Mouse (Mus musculus) midbrain, embryonic 13.5 days (tissue): Measurements from ENCODE around the gene Lep. TPM values are rescaled to one million over a fixed set of nuclear protein-coding genes. Genes with fewer than 3 reads are reported as not detected.
A peak's percentile ranks its signal among the peaks of the same experiment; 100 is the strongest.

ENCODE experiments used
- microRNA-seq: library from miRNA; unstranded; fragments of <30 nt; microRNA quantifications from one replicate; pipeline ENCODE4, GENCODE M21; 2016
- polyA plus RNA-seq: library from polyadenylated mRNA; unstranded; fragments of >200 nt; fragmentation: Nextera tagmentation; extraction: Ambion mirVana; gene quantifications from 2 replicates; pipeline ENCODE4 v1.2.1, GENCODE M21; 2015

Lep gene
- polyA plus RNA-seq, 1 experiment from 2014 or later: not detected

Small RNAs within 50 kb of the gene (microRNA-seq; reads per million reads assigned to microRNA genes)
- gene Mir129-1: 41.2 reads per million, percentile 44 among the genes with 10 or more reads in this experiment

Other genes with a start within 250 kb of the Lep start
- gene Lrrc4, start 228.5 kb upstream of the Lep start, polyA plus RNA-seq: 5.1 and 5.3 TPM in 2 replicates
- gene Rbm28, start 104.8 kb downstream of the Lep start, polyA plus RNA-seq: 47.2 and 48.5 TPM in 2 replicates
- gene Prrt4, start 119.4 kb downstream of the Lep start, polyA plus RNA-seq: 2.7 and 3.6 TPM in 2 replicates
- 43.5 and 51.8 TPM in 2 replicates for gene Impdh1, start 156.1 kb downstream of the Lep start, polyA plus RNA-seq
- gene Hilpda, start 212.3 kb downstream of the Lep start, polyA plus RNA-seq: 34.5 and 36.7 TPM in 2 replicates
- 0.46 and 0.54 TPM in 2 replicates for gene Fam71f2, start 219.4 kb downstream of the Lep start, polyA plus RNA-seq